Mouse (Mus musculus): ENCODE data around the gene Drg2. TPM values are rescaled to one million over a fixed set of nuclear protein-coding genes. Genes with fewer than 3 reads are reported as not detected.

Gene Drg2
- polyA plus RNA-seq (2016; fragmentation: Nextera tagmentation; extraction: Ambion mirVana): 141 and 143 TPM in 2 replicates

DNA sequence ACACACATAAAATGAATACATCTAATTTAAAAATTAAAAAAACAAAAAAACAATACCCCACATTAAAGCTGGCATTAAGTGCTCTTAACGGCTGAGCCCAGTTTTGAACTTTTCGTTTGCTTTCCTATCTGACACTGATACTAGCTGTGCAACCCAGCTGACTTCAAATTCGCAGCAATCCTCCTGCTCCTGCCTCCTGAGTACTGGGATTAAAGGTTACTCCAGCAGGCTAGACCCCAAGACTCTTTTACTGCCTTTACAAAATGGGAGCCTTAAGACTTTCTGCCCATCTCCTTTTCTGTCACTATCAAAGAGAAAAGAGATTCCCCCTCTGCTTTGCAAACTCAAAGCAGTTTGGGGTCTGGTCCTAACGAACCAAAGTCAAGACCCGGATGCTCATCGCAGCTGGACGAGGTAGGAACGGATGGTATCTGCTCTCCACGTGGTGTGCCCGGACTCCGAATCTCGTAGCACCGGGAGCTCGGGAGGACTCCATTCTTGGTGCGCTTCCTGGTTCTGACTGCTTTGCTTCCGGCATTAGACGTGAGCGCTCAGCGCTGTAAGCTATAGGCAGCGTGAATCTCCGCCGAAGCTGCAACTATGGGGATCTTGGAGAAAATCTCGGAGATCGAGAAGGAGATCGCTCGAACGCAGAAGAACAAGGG lies at the start of gene Drg2:
Drg2 (plus strand) TSS at position 512 of the 665 bp plus-strand sequence.
- Histone ChIP-seq H3K27ac (replicated peaks) (peak within 1 kb of the TSS; percentile 82), H3K9me3 (no peaks in the 10 kb centered on the region), H3K27me3 (replicated peaks; ENCODE audit: low read depth, poor library complexity, severe bottlenecking) (0 out of 2 replicates have a peak, but pooled peaks cover 4% of the 10 kb centered on the region), H3K4me1 (peaks cover 14% of the 10 kb centered on the region), H3K36me3 (replicated peaks) (peaks cover 35% of the 10 kb centered on the region), H3K4me3 (peak within 1 kb of the TSS; percentile 92)
- DNase-seq (ENCODE audit: low spot score): peak; percentile 91
- WGBS: 5% methylated on average over 27 of the region's 27 CpGs

DNA sequence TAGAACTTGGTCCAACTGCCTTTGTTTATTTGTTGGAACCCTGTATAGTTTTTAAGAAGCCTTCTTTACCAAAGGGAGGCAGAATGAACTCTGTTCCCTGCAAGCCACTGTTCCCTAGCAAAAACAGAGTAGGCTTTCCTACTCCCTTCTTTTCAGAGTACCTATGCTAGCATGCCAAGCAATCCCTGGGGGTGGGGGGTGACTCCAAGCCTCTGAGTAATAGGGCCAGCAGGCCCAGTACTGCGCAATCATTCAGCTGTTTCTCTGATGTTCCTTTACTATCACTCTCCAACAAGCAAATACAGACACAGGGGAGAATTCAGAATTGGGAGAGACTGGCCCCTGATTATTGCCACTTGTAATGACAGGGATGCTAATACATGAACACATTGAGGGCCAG lies 47.8 kb upstream of the Drg2 start:
- H3K36me3 ChIP-seq (replicated peaks): peaks cover 80% of the 10 kb centered on the region

DNA sequence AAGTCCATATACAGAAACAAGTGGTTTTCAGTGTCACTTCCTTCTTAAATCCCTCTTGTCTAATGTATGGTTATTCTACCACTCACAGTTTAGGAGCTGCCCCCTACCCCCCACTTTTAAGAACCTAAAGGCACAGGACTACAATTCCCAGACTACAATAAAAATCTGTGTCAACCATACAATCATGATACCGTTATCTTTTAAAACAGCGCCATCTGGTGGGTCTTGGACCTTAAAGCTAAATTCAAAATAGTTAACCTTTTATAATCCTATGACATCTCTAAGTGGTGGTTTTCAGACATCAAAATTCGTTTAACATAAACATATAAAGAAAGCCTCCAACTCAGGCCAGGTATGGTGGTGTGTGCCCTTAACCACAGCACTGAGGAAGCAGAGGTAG lies 42.2 kb upstream of the Drg2 start:
- Histone ChIP-seq H3K4me1 (peaks cover 16% of the 10 kb centered on the region), H3K36me3 (replicated peaks) (peaks cover 27% of the 10 kb centered on the region), H3K4me3 (no peak overlapping the region), H3K9me3 (no peaks in the 10 kb centered on the region), H3K27me3 (replicated peaks; ENCODE audit: low read depth, poor library complexity, severe bottlenecking) (no peaks in the 10 kb centered on the region), H3K27ac (replicated peaks) (no peak overlapping the region)
- peak; percentile 39 for DNase-seq (ENCODE audit: low spot score)
- 17% methylated on average over 3 of the region's 3 CpGs for WGBS

More for the DNA sequence above, 47.8 kb upstream of the Drg2 start:
- 97% methylated on average over 1 of the region's 1 CpGs for WGBS
- Histone ChIP-seq H3K4me3 (no peak overlapping the region), H3K27me3 (replicated peaks; ENCODE audit: low read depth, poor library complexity, severe bottlenecking) (no peaks in the 10 kb centered on the region), H3K27ac (replicated peaks) (no peak overlapping the region), H3K9me3 (no peaks in the 10 kb centered on the region), H3K4me1 (no peaks in the 10 kb centered on the region)
- no peak for DNase-seq (ENCODE audit: low spot score)

DNA sequence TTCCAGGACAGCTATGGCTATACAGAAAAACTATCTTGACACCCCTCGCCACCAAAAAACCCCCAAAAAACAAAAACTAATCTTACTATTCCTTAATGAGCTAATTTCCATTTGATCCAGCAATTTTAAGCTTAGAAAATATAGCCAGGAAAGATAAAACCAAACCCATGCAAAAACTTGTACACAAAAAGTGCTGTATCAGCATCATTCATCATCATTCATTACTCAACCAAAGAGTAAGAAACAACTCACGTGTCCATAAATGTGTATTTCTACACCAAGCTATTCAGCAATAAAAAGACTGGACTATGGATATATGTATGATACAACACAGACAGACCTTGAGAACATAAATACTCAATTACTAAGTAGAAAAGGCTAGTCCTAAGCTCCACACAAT lies 41.5 kb upstream of the Drg2 start:
- H3K4me1 ChIP-seq: peaks cover 20% of the 10 kb centered on the region
- H3K27me3 ChIP-seq (replicated peaks; ENCODE audit: low read depth, poor library complexity, severe bottlenecking): no peaks in the 10 kb centered on the region
- 92% methylated on average over 2 of the region's 2 CpGs for WGBS
- no peak overlapping the region for H3K27ac ChIP-seq (replicated peaks)
- no peaks in the 10 kb centered on the region for H3K9me3 ChIP-seq
- peaks cover 20% of the 10 kb centered on the region for H3K36me3 ChIP-seq (replicated peaks)
- no peak overlapping the region for H3K4me3 ChIP-seq
- no peak for DNase-seq (ENCODE audit: low spot score)

DNA sequence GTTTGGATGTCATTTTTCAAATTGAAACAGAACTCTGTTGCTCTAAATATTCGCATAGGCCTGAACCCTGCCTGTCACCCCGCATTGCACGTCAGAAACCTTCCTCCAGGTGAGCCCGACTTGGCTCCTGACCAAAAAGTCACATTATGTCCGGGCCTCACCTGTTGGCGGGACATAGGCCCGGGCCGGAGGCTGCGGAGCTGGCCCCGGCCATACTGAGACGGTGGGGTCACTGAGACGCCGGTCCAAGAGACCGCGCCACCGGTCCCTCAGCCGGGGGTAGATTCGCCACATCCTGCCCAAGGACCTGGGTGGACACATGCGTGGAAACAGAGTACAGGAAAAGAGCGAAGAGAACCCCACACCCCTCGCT lies 37.8 kb upstream of the Drg2 start:
- H3K4me3 ChIP-seq: peak overlapping the region; percentile 98
- no peak for DNase-seq (ENCODE audit: low spot score)
- no peaks in the 10 kb centered on the region for H3K9me3 ChIP-seq
- peak overlapping the region; percentile 96 for H3K27ac ChIP-seq (replicated peaks)
- WGBS: under 1% methylated on average over 21 of the region's 21 CpGs
- H3K27me3 ChIP-seq (replicated peaks; ENCODE audit: low read depth, poor library complexity, severe bottlenecking): no peaks in the 10 kb centered on the region
- H3K4me1 ChIP-seq: peaks cover 37% of the 10 kb centered on the region
- H3K36me3 ChIP-seq (replicated peaks): peaks cover 3% of the 10 kb centered on the region; the same call in 1 of the 2 replicates

DNA sequence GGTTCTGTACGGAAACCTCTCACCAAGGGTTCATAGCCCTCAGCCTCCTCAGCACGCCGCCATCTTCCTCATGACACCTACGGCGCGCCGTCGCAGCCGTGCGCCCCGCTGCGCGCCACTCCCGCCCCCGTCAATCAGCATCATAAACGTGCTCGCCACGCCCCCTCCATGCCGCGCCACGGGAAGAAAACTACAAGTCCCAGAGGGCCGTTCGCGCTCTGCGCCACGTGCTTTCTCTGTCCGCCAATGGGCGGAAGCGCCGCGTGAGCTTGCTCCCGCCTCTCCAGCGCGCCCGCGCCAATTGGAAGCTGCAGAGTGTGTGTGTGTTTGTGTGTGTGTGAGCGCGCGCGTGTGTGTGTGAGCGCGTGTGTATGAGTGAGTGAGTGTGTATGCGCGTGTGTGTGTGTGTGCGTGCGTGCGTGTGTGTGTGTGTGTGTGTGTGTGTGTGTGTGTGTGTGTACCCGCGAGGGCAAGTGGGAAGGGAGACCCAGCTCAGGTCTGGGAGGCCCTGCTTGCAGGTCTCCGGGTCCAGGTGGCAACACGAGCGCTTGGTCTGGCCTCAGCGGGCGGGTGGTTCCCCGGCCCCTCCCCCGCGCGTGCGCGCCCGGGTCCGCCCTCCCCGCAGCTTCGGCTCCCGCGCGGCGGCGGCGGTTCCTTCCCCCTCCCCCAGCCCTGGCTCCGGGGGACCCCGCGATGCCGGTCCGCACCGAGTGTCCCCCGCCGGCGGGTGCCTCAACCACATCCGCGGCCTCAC lies 37.3 kb upstream of the Drg2 start, which contains the start of gene Gid4:
Gid4 (plus strand) TSS at position 183 of the 754 bp plus-strand sequence.
- Histone ChIP-seq H3K27me3 (replicated peaks; ENCODE audit: low read depth, poor library complexity, severe bottlenecking) (no peaks in the 10 kb centered on the region), H3K27ac (replicated peaks) (peak within 1 kb of the TSS; percentile 96), H3K9me3 (no peaks in the 10 kb centered on the region), H3K4me1 (peaks cover 37% of the 10 kb centered on the region), H3K36me3 (replicated peaks) (peaks cover 3% of the 10 kb centered on the region; the same call in 1 of the 2 replicates), H3K4me3 (peak within 1 kb of the TSS; percentile 98)
- peak; percentile 99 for DNase-seq (ENCODE audit: low spot score)
- under 1% methylated on average over 67 of the region's 81 CpGs for WGBS

DNA sequence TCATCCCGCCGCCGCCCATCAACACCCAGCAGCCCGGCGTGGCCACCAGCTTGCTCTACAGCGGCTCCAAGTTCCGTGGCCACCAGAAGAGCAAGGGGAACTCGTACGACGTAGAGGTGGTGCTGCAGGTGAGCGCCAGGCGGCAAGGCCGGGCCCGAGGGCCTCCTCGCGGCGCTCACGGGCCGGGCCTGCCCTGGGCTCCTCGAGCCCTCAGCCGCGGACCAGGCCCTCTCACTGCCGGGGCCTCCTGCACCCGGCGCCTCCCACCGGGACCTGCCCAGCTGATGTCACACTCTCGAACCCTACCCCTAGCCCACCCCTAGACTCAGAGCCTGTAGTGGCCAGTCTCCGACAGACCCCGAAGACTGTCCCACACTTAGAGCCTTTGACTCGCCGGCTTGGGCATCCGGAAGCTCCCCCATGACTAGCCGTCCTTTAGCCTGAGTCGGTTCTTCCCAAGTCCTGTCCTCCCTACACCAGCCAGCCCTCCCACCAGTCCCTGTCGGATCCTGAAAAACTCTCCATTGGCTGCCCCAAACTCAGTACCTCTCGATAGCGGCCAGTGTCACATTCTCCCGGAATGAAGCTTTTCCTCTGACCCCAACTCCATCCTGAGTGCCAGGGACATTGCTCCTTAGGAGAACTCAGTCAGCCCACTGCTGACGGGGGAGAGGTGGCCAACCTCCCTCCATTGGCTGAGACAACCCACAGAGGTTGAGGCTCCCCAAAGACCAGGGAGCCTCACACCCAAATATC lies 36.5 kb upstream of the Drg2 start, which contains the start of gene Atpaf2:
Atpaf2 (minus strand) TSS at position 741 of the 756 bp plus-strand sequence.
- Histone ChIP-seq H3K4me3 (peak within 1 kb of the TSS; percentile 98), H3K4me1 (peaks cover 37% of the 10 kb centered on the region), H3K27me3 (replicated peaks; ENCODE audit: low read depth, poor library complexity, severe bottlenecking) (no peaks in the 10 kb centered on the region), H3K9me3 (no peaks in the 10 kb centered on the region), H3K36me3 (replicated peaks) (peaks cover 3% of the 10 kb centered on the region; the same call in 1 of the 2 replicates), H3K27ac (replicated peaks) (peak within 1 kb of the TSS; percentile 96)
- DNase-seq (ENCODE audit: low spot score): no peak
- under 1% methylated on average over 39 of the region's 39 CpGs for whole genome bisulfite sequencing

DNA sequence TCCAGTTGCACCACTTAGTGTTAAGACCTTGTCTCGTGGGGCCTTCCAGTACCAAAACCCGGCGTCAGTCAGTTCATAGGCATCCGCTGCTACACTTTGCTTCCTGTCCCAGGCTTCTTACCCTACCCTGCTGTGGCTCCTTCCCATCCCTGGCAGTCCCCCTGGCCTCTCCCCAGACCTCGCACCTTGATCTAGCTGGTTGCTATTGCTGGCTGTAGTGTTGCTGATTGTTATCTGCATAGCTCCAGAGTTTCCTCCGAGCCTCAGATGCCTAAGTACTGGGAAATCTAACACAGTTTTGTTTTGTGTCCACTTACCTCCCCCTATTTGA lies 36.0 kb upstream of the Drg2 start:
- H3K9me3 ChIP-seq: no peaks in the 10 kb centered on the region
- H3K27ac ChIP-seq (replicated peaks): peak overlapping the region; percentile 96
- peak overlapping the region; percentile 98 for H3K4me3 ChIP-seq
- no peaks in the 10 kb centered on the region for H3K27me3 ChIP-seq (replicated peaks; ENCODE audit: low read depth, poor library complexity, severe bottlenecking)
- H3K4me1 ChIP-seq: peaks cover 37% of the 10 kb centered on the region
- DNase-seq (ENCODE audit: low spot score): peak; percentile 13
- peaks cover 3% of the 10 kb centered on the region; the same call in 1 of the 2 replicates for H3K36me3 ChIP-seq (replicated peaks)
- WGBS: 17% methylated on average over 6 of the region's 6 CpGs

DNA sequence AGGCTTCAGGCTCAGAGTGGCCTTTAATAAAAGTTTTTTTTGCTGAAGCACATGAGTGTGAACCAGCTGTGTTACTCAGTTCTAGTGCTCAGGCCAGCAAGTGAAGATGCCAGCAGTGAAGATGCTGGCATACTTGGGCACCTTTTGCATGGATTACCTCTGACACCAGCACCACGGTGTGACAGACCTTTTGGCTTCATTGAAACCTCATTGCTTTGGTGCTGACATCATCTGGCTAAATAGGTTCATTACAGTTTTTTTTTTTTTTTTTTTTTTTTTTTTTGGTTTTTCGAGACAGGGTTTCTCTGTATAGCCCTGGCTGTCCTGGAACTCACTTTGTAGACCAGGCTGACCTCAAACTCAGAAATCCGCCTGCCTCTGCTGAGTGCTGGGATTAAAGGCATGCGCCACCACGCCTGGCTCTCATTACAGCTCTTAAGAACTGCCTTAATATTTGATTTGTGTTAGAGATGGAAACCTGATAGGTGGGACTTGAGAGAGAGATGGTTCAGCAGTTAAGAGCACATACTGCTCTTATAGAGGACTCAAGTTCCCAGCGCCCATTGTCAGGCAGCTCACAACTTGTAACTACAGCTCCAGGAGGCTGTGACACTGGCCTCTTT lies 32.2 kb upstream of the Drg2 start:
- H3K9me3 ChIP-seq: no peaks in the 10 kb centered on the region
- 57% methylated on average over 6 of the region's 6 CpGs for WGBS

DNA sequence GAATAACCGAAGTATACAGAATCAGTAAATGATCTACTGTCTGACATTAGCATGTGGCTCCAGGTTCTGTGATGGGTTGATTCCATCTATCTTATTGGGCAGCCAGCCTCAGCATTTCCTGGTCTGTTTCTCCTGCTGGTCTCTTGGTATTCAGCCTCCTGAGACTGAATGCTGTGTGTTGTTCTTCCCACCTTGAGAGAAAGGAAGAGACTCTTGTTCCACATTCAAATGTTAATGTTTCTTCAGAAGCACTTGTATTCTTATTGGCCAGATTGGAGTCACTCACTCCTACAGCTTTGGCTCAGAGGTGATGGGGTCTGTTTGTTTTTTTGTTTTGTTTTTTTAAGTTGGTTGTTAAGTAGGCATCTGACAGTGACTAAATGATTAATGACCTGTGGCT lies 31.4 kb upstream of the Drg2 start:
- no peak for DNase-seq (ENCODE audit: low spot score)
- WGBS: 72% methylated on average over 1 of the region's 1 CpGs
- H3K9me3 ChIP-seq: no peaks in the 10 kb centered on the region
- H3K27ac ChIP-seq (replicated peaks): no peak overlapping the region
- no peak overlapping the region for H3K4me3 ChIP-seq
- no peaks in the 10 kb centered on the region for H3K27me3 ChIP-seq (replicated peaks; ENCODE audit: low read depth, poor library complexity, severe bottlenecking)
- peaks cover 30% of the 10 kb centered on the region for H3K36me3 ChIP-seq (replicated peaks)
- H3K4me1 ChIP-seq: peaks cover 16% of the 10 kb centered on the region

More for the DNA sequence above, 32.2 kb upstream of the Drg2 start:
- no peaks in the 10 kb centered on the region for H3K27me3 ChIP-seq (replicated peaks; ENCODE audit: low read depth, poor library complexity, severe bottlenecking)
- H3K27ac ChIP-seq (replicated peaks): no peak overlapping the region
- no peak overlapping the region for H3K4me3 ChIP-seq
- H3K4me1 ChIP-seq: peaks cover 21% of the 10 kb centered on the region
- no peak for DNase-seq (ENCODE audit: low spot score)
- peaks cover 21% of the 10 kb centered on the region for H3K36me3 ChIP-seq (replicated peaks)

DNA sequence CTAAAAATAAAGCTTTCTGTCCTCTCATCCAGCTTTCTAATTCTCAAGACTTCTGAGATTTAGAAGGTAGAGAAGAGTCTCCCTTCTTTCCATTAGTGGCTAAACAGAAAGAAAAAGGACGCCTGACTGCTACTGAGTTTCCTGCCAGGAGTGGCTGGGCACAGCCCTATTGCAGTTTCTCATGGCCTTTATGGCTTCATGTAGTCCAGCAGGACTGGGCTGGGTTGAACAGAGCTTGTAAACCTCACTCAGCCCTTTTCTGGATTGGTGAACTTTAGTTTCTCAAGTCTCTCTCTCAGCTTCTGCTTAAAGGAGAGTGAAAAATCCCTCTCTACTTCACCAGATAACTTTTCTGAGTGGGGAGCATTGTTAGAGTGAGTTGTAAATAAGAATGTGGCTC lies 28.0 kb upstream of the Drg2 start:
- Histone ChIP-seq H3K36me3 (replicated peaks) (peaks cover 61% of the 10 kb centered on the region), H3K9me3 (no peaks in the 10 kb centered on the region), H3K27ac (replicated peaks) (no peak overlapping the region), H3K4me3 (no peak overlapping the region), H3K27me3 (replicated peaks; ENCODE audit: low read depth, poor library complexity, severe bottlenecking) (no peaks in the 10 kb centered on the region), H3K4me1 (no peaks in the 10 kb centered on the region)
- 83% methylated on average over 1 of the region's 1 CpGs for WGBS
- DNase-seq (ENCODE audit: low spot score): no peak

DNA sequence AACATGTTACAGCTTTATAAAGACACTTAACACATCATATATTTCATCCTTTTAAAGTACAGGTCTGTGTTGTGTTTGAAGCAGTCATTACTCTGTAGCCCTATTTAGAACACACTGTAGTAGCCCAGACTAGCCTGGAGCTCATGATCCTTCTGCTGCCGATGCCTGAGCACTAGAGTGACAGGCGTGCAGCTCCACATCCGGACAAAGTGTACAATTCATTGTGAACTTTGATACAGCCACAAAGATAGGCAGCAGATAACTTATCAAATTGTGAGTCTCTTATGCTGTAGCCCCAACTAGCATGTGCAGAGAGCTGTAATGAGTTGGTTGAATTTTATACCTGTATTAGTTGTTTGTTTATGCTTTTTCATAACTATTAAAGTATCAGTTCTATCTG lies 26.8 kb upstream of the Drg2 start:
- Histone ChIP-seq H3K27me3 (replicated peaks; ENCODE audit: low read depth, poor library complexity, severe bottlenecking) (no peaks in the 10 kb centered on the region), H3K27ac (replicated peaks) (no peak overlapping the region), H3K36me3 (replicated peaks) (peaks cover 73% of the 10 kb centered on the region), H3K4me3 (no peak overlapping the region), H3K4me1 (no peaks in the 10 kb centered on the region), H3K9me3 (no peaks in the 10 kb centered on the region)
- no peak for DNase-seq (ENCODE audit: low spot score)
- 95% methylated on average over 3 of the region's 3 CpGs for WGBS
